Mouse (Mus musculus) MEL (cell line): ENCODE measurements at regions not wholly inside any gene's neighbourhood (a gene's known extent, or its start where the extent isn't known, plus 50 kb on each side); places are given as distances from the start of the nearest gene placed in this dataset.

Experiments used
- DNase-seq: peaks from one replicate; pipeline ENCODE4 v3.0.0; 2011; ENCODE audit warnings: low read depth, low spot score
- H3K27ac ChIP-seq: 2 replicates; pipeline ENCODE4 v1.5.1; 2012; ENCODE audit warnings: low read depth, mild to moderate bottlenecking, control low read depth, low read length, moderate library complexity; ENCODE audit not compliant: control insufficient read depth
- H3K27me3 ChIP-seq, 2 experiments: fragments of 150-350 bp in 1 of 2; sonication (generic) in 1 of 2; 2 replicates each; pipeline ENCODE4 v1.6.1; 2012; ENCODE audit warnings: low read length in 2 of 2, mild to moderate bottlenecking in 2 of 2, improper control_type of control experiment in 1 of 2, moderate library complexity in 1 of 2; ENCODE audit not compliant: insufficient read depth in 2 of 2, control insufficient read depth in 1 of 2
- H3K36me3 ChIP-seq, 2 experiments: 2 replicates each; pipeline ENCODE4 v1.6.1; 2012 to 2014; ENCODE audit warnings: low read length in 2 of 2, improper control_type of control experiment in 1 of 2, inconsistent platforms in 1 of 2, mild to moderate bottlenecking in 1 of 2; ENCODE audit not compliant: insufficient read depth in 2 of 2, control insufficient read depth in 1 of 2
- H3K4me1 ChIP-seq, 2 experiments: fragments of 150-350 bp in 1 of 2; sonication (generic) in 1 of 2; 2 replicates each; pipeline ENCODE4 v1.6.1; 2012; ENCODE audit warnings: low read length in 2 of 2, improper control_type of control experiment in 1 of 2, mild to moderate bottlenecking in 1 of 2; ENCODE audit not compliant: insufficient read depth in 2 of 2, control insufficient read depth in 1 of 2
- H3K4me3 ChIP-seq, 2 experiments: fragments of 150-350 bp in 1 of 2; sonication (generic) in 1 of 2; 2 replicates each; pipeline ENCODE4 v1.5.1; 2012; ENCODE audit warnings: low read depth in 2 of 2, low read length in 2 of 2, mild to moderate bottlenecking in 2 of 2, moderate library complexity in 2 of 2, control low read depth in 1 of 2, improper control_type of control experiment in 1 of 2; ENCODE audit not compliant: control insufficient read depth in 1 of 2, insufficient read depth in 1 of 2
- H3K79me2 ChIP-seq: 2 replicates; pipeline ENCODE4 v1.6.1; 2012; ENCODE audit warnings: mild to moderate bottlenecking, low read length, moderate library complexity; ENCODE audit not compliant: control insufficient read depth, poor library complexity, insufficient read depth
- H3K9ac ChIP-seq: 2 replicates; pipeline ENCODE4 v1.6.1; 2012; ENCODE audit warnings: low read depth, mild to moderate bottlenecking, control low read depth, low read length, moderate library complexity; ENCODE audit not compliant: control insufficient read depth, poor library complexity, severe bottlenecking
- H3K9me3 ChIP-seq: fragments of 150-350 bp; sonication (generic); replicated peaks from 2 replicates; pipeline ENCODE4 v1.6.1; 2012; ENCODE audit warnings: mild to moderate bottlenecking, low read length, improper control_type of control experiment, moderate library complexity; ENCODE audit not compliant: insufficient read depth
- BHLHE40 ChIP-seq: IDR thresholded peaks from 2 replicates; pipeline ENCODE4 v1.6.1; 2012; ENCODE audit warnings: low read depth, mild to moderate bottlenecking, inconsistent platforms, low read length, improper control_type of control experiment, borderline replicate concordance
- CTCF ChIP-seq, 3 experiments: IDR thresholded peaks in 2 of 3; conservative IDR thresholded peaks in 1 of 3; 2 replicates each; pipeline ENCODE4 v1.5.1; 2011 to 2012; ENCODE audit warnings: low read length in 3 of 3, low read depth in 2 of 3, mild to moderate bottlenecking in 2 of 3, improper control_type of control experiment in 1 of 3, inconsistent platforms in 1 of 3, mixed read lengths in 1 of 3, moderate library complexity in 1 of 3; ENCODE audit not compliant: control insufficient read depth in 1 of 3, insufficient read depth in 1 of 3, poor library complexity in 1 of 3, severe bottlenecking in 1 of 3
- ELF1 ChIP-seq: IDR thresholded peaks from 2 replicates; pipeline ENCODE4 v1.6.1; 2014; ENCODE audit warnings: low read depth, mild to moderate bottlenecking, inconsistent platforms, low read length, improper control_type of control experiment, moderate library complexity
- EP300 ChIP-seq, 2 experiments: IDR thresholded peaks; 2 replicates each; pipeline ENCODE4 v1.6.1; 2011; ENCODE audit warnings: improper control_type of control experiment in 2 of 2, low read length in 2 of 2, low read depth in 1 of 2, mild to moderate bottlenecking in 1 of 2
- GABPA ChIP-seq: IDR thresholded peaks from 2 replicates; pipeline ENCODE4 v1.6.1; 2012; ENCODE audit warnings: low read depth, mild to moderate bottlenecking, inconsistent platforms, low read length, improper control_type of control experiment, moderate library complexity
- GATA1 ChIP-seq: IDR thresholded peaks from 2 replicates; pipeline ENCODE4 v1.6.1; 2011; ENCODE audit warnings: low read depth, low read length, improper control_type of control experiment
- KAT2A ChIP-seq: conservative IDR thresholded peaks from 2 replicates; pipeline ENCODE4 v1.6.1; 2012; ENCODE audit warnings: low read depth, low read length, improper control_type of control experiment, inconsistent platforms
- MAFK ChIP-seq: IDR thresholded peaks from 2 replicates; pipeline ENCODE4 v1.6.1; 2011; ENCODE audit warnings: low read depth, mild to moderate bottlenecking, low read length, improper control_type of control experiment, borderline replicate concordance
- MAX ChIP-seq: IDR thresholded peaks from 2 replicates; pipeline ENCODE4 v1.6.1; 2011; ENCODE audit warnings: low read length, improper control_type of control experiment
- MEF2A ChIP-seq: IDR thresholded peaks from 2 replicates; pipeline ENCODE4 v1.6.1; 2014; ENCODE audit warnings: low read depth, mild to moderate bottlenecking, inconsistent platforms, low read length, improper control_type of control experiment; ENCODE audit not compliant: poor library complexity, insufficient replicate concordance, severe bottlenecking; ENCODE audit errors: extremely low read depth
- MXI1 ChIP-seq: IDR thresholded peaks from 2 replicates; pipeline ENCODE4 v1.6.1; 2011; ENCODE audit warnings: mild to moderate bottlenecking, low read depth, low read length, improper control_type of control experiment
- NRF1 ChIP-seq: IDR thresholded peaks from 2 replicates; pipeline ENCODE4 v1.6.1; 2014; ENCODE audit warnings: low read depth, mild to moderate bottlenecking, inconsistent platforms, low read length, improper control_type of control experiment, moderate library complexity; ENCODE audit not compliant: poor library complexity, insufficient read depth, severe bottlenecking
- POLR2AphosphoS2 ChIP-seq: IDR thresholded peaks from 2 replicates; pipeline ENCODE4 v1.6.1; 2011; ENCODE audit warnings: low read length, improper control_type of control experiment
- POLR2AphosphoS5 ChIP-seq: IDR thresholded peaks from 2 replicates; pipeline ENCODE4 v1.6.1; 2012; ENCODE audit warnings: low read depth, borderline replicate concordance, mild to moderate bottlenecking, inconsistent platforms, low read length, moderate library complexity, mixed read lengths
- RAD21 ChIP-seq: IDR thresholded peaks from 2 replicates; pipeline ENCODE4 v1.6.1; 2011; ENCODE audit warnings: mild to moderate bottlenecking, low read depth, low read length, improper control_type of control experiment
- SIN3A ChIP-seq: IDR thresholded peaks from 2 replicates; pipeline ENCODE4 v1.6.1; 2012; ENCODE audit warnings: low read length, improper control_type of control experiment, inconsistent platforms
- SMC3 ChIP-seq: IDR thresholded peaks from 2 replicates; pipeline ENCODE4 v1.6.1; 2011; ENCODE audit warnings: low read depth, low read length, improper control_type of control experiment
- TBP ChIP-seq: IDR thresholded peaks from 2 replicates; pipeline ENCODE4 v1.8.0; 2011; ENCODE audit warnings: low read depth, low read length, improper control_type of control experiment
- TCF12 ChIP-seq: IDR thresholded peaks from 2 replicates; pipeline ENCODE4 v1.6.1; 2014; ENCODE audit warnings: low read depth, mild to moderate bottlenecking, inconsistent platforms, low read length, improper control_type of control experiment, moderate library complexity
- UBTF ChIP-seq: IDR thresholded peaks from 2 replicates; pipeline ENCODE4 v1.6.1; 2012; ENCODE audit warnings: low read depth, mild to moderate bottlenecking, inconsistent platforms, low read length, improper control_type of control experiment, moderate library complexity, borderline replicate concordance; ENCODE audit not compliant: insufficient read depth
- USF1 ChIP-seq: IDR thresholded peaks from 2 replicates; pipeline ENCODE4 v1.6.1; 2014; ENCODE audit warnings: low read depth, mild to moderate bottlenecking, inconsistent platforms, low read length, improper control_type of control experiment, moderate library complexity
- ZC3H11A ChIP-seq: IDR thresholded peaks from 2 replicates; pipeline ENCODE4 v1.6.1; 2012; ENCODE audit warnings: low read depth, mild to moderate bottlenecking, inconsistent platforms, low read length, improper control_type of control experiment
- ZNF384 ChIP-seq: IDR thresholded peaks from 2 replicates; pipeline ENCODE4 v1.6.1; 2012; ENCODE audit warnings: low read depth, mild to moderate bottlenecking, inconsistent platforms, low read length, improper control_type of control experiment

DNA sequence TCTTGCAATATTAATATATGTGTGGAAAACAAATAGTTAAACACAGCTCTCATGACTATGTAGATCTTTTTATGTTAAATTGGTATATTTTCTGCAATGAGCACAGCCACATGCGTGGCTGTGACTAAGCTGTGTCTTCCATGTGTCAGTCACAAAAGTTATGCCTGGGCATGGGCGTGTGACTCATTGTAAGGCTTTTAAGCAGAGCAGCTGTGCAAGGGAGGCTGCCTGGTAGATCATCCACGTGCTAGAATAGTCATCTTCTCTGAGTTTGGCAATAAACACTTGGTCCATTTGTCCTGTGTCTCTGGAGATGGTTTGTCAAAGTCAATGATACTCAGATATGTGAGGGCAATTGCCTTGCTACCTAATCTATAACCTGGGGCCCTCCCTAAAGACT is 154.6 kb upstream of the Sox2 start:
- Histone ChIP-seq H3K9me3 (no peaks in the 10 kb centered on the region), H3K9ac (no peak overlapping the region), H3K27me3 (no peaks in the 10 kb centered on the region), H3K4me3 (no peak overlapping the region), H3K79me2 (no peaks in the 10 kb centered on the region), H3K27ac (no peak overlapping the region), H3K36me3 (no peaks in the 10 kb centered on the region)
- no peak for DNase-seq
- TF ChIP-seq TCF12 (no peak), RAD21 (no peak), MAX (no peak), GATA1 (no peak), NRF1 (no peak), ZC3H11A (no peak), UBTF (no peak), USF1 (no peak), MEF2A (no peak), SIN3A (no peak), EP300 (IDR thresholded peaks at IDR 0.05; ENCODE audit: low read depth in 1 of 2, low read length in 2 of 2) (no peak), ZNF384 (no peak), SMC3 (no peak), BHLHE40 (no peak), TBP (no peak), GABPA (no peak), CTCF (IDR thresholded peaks at IDR 0.05 in 2 of 3, conservative IDR thresholded peaks at IDR 0.05 in 1 of 3; ENCODE audit: control insufficient read depth in 1 of 3, insufficient read depth in 1 of 3, low read depth in 2 of 3, low read length in 3 of 3, poor library complexity in 1 of 3, severe bottlenecking in 1 of 3) (no peak)
- TF ChIP-seq, all 39 proteins: peak for 0
- no peaks in the 10 kb centered on the region for H3K4me1 ChIP-seq

DNA sequence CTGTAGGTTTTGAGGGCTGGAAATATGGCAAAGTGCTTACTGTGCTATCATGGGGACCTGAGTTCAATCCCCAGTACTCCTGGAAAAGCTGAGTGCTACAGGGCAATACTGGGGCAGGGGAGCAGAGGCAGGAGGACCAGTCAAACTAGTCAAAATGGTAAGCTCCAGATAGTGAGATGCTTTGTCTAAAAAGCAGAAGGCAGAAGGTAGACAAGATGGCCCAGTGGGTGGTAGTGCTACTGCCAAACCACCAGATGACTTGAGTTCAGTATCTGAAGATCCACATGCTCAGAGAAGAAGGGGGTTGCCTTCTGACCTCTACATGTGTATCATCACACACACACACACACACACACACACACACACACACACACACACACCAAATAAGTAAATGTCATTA is 156.3 kb upstream of the Sox2 start:
- no peak for TF ChIP-seq SIN3A
- TF ChIP-seq MAFK, result no peak
- TF ChIP-seq POLR2AphosphoS5, result no peak
- no peak for TF ChIP-seq ELF1
- TF ChIP-seq ZNF384, result no peak
- TF ChIP-seq TBP, result no peak
- TF ChIP-seq POLR2AphosphoS2, result no peak
- TF ChIP-seq RAD21, result no peak
- TF ChIP-seq UBTF, result no peak
- TF ChIP-seq MXI1, result no peak
- TF ChIP-seq GABPA, result no peak
- no peak for TF ChIP-seq BHLHE40
- no peak for TF ChIP-seq KAT2A
- TF ChIP-seq NRF1, result no peak
- H3K9ac ChIP-seq, result no peak overlapping the region
- no peak overlapping the region for H3K4me3 ChIP-seq
- no peak for DNase-seq
- no peaks in the 10 kb centered on the region for H3K4me1 ChIP-seq
- no peaks in the 10 kb centered on the region for H3K27me3 ChIP-seq
- no peaks in the 10 kb centered on the region for H3K36me3 ChIP-seq
- no peak overlapping the region for H3K27ac ChIP-seq
- no peaks in the 10 kb centered on the region for H3K9me3 ChIP-seq
- no peaks in the 10 kb centered on the region for H3K79me2 ChIP-seq
